Mouse (Mus musculus): ENCODE data around the gene Ccdc62.
A peak's percentile ranks its signal among the peaks of the same experiment; 100 is the strongest.

The Ccdc62 gene

DNA sequence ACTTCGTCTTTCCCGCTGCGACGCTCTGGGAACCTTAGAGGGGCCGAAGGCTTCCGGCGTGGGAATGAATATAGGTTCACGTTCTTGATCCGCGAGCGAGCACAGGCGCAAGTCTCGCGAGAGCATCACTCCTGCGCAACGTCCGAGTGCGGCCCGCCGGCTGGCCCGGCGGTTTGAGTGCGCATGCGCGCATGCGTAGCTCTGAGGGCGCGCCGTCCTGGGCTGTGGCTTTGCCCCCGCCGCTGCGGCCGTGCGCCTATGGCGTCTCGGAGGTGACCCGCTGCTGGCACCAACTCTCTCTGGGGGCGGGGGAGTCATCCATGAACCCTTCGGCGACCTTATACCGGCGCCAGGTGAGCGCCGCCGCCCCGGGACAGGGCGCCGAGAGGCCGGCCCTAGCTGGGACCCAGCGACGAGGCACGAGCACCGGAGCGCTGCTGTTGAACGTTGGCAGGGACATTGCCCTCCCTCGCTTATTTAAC is at the start of gene Ccdc62:
Ccdc62 (plus strand) TSS at position 172 of the 482 bp plus-strand sequence.
- DNase-seq (ENCODE audit: low spot score in 2 of 2) = peak; percentile 88 to 92

DNA sequence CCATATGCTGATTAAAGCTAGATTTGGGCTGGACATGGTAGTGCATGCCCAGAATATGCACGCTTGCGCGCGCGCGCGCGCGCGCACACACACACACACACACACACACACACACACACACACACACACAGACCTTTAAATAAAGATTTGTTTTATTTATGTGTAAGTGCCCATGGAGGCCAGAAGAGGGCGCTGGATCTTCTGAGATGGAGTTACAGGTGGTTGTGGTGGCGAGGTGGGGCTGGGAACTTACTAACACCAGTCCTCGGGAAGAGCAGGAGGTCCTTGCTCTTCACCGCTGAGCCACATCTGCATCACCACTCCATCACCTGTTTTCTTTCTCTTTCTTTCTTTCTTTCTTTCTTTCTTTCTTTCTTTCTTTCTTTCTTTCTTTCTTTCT is 49.7 kb upstream of the Ccdc62 start:
- DNase-seq (ENCODE audit: low spot score in 2 of 2) = no peak

GRCm38 (mm10) chr5:123883891-123884290 is 46.6 kb upstream of the Ccdc62 start:
- no peak for DNase-seq (ENCODE audit: low spot score in 2 of 2)

GRCm38 (mm10) chr5:123884332-123884731 is 46.1 kb upstream of the Ccdc62 start:
- DNase-seq (ENCODE audit: low spot score in 2 of 2) = no peak

DNA sequence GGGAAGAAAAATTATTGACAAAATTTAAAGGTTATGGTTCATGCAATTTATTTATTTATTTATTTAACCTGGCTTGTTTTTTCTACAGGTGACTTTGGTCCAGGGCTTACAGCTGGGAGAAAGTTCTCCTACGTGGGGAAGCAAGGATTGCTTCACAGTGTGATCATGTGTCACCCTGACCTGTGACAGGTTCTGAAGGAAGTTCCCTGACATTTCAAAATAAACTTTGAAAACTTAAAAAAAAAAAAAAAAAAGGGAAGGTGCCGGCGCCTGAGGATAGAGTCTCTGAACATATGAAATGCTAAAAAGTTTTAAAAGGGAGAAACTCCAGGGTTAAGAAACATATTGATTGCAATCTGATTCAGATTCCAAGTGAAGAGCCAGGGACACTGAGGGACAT is 44.1 kb upstream of the Ccdc62 start:
- no peak for DNase-seq (ENCODE audit: low spot score in 2 of 2)

- no peak for DNase-seq (ENCODE audit: low spot score in 2 of 2)
These were observed 40.2 kb upstream of the Ccdc62 start for GRCm38 (mm10) chr5:123890312-123890711.

- DNase-seq (ENCODE audit: low spot score in 2 of 2) = no peak
These were observed 39.5 kb upstream of the Ccdc62 start for GRCm38 (mm10) chr5:123890987-123891386.

- peak in 1 of 2 experiments; percentile 40 for DNase-seq (ENCODE audit: low spot score in 2 of 2)
These were observed 38.8 kb upstream of the Ccdc62 start for GRCm38 (mm10) chr5:123891669-123892068.

DNA sequence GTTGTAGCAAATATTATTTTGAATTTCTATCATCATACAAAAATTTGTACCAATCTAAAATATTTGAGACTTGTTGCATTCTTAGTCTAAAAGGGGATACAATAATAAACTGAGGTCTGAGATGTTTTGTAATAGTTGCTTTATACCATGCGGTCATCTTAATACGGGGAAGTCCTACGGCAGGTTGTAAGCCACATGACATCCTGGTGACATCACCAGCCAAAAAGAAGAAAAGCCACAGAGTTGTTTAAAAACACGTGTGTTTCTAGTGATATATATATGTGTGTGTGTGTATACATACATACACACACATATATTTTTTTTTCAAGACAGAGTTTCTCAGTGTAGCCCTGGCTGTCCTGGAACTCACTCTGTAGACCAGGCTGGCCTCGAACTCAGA is 37.0 kb upstream of the Ccdc62 start:
- DNase-seq (ENCODE audit: low spot score in 2 of 2) = no peak

DNA sequence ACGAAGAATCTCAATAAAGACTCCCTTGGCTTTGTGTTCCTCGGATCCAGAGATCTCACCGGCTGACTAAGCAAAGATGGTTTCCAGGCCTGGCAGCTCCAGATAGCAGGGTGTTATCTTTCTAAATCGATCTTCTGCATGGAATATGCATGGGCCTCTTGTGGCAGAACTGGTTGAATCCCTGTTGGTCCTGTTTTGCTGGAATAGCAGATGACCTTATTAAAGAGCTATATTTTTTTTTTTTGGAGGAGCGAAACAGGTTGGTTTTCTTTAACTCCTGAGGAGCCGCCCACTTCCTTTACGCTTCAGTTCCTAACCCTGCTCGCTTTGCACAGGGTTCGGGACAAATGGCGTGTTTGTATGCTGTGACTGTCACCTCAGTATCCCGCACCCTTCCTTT is 34.1 kb upstream of the Ccdc62 start:
- DNase-seq (ENCODE audit: low spot score in 2 of 2) = no peak

DNA sequence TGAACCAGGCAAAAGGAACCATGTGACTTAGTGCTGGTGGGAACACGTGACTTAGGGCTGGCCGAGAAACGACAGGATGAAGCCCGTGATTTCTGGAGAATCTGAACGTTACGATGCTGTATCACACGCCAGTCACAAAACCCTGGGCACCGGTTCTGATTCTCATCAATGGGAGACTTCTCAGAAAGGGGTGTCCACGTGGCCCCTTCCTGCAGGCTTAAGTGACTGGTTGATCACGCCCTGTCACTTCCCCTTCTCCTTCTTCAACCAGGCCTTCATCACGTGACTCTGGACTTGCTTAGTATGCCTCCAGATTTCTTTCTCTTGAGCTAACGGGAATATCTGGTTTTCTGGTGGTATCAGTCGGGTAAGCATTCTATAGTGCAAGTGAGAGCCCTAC is 33.1 kb upstream of the Ccdc62 start:
- DNase-seq (ENCODE audit: low spot score in 2 of 2) = no peak

DNA sequence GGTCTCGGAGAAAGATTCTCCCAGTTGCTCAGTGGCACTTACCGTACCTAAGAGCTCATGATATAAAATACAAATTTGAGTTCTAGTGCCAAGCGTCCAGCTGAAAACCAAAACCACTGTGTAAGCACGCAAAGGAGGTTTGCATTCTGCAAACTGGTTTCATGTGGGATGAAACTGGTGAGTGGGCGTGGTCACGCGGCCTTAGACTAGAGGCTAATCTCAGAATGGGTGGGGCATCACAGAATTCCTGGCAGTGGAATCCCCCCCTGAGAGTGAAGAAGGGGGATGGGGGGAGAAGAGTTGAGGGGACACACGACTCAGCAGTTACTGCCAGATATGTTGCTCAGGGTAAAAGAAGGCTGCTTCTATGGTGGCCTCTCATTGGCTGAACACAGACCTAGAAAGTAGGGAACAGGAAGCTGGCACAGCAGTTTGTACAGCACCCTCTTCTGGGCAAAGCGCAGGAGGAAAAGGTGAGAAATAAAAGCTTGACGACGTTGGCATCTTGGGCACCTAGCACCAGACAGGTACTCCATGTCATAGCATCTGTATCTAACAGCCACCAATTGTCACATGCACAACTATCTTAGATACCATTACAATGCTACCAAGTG is 26.3 kb upstream of the Ccdc62 start:
- DNase-seq (ENCODE audit: low spot score in 2 of 2) = no peak

DNA sequence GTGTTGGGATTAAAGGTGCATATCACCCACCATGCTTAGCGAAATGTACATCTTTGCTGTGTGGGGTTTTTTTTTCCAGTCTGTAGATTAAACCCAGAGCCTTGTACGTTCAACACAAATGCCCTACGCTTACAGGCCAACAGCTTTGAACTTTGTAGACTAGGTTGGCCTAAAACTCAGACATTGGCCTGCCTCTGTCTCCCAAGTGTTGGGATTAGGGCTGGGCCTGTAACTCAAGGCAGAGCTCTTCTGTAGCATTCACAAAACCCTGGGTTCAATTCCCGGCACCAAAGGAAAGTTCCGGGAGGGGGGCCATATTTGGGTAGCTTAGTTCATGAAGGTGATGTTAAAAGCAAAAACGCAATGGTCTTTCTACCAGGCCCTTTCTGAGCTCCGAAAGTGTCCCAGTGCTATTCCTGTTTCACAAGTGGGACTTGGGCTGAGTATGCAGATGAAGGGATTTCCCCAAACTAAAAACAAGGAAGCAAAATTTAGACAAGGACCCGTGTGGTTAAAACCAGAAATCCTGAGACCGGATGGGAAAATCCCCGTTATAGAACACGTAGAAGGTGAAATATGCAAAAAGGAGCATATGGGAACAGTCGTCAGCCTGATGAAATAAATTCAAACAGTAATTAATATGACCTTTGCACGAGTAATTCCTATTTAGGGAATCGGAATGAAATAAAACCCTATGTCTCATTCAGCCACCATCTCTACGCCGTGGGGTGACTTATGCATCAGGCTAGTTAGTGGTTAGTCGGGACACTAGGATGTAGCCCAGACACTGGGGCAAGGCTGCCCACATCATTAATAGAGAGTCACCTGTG is 24.1 kb upstream of the Ccdc62 start:
- no peak for DNase-seq (ENCODE audit: low spot score in 2 of 2)

- peak; percentile 100 for DNase-seq (ENCODE audit: low spot score in 2 of 2)
These were observed 23.4 kb upstream of the Ccdc62 start, which contains the start of gene Denr for GRCm38 (mm10) chr5:123906976-123907630. Gene Denr (plus strand): TSS chr5:123907175.

GRCm38 (mm10) chr5:123907631-123907977 is 22.9 kb upstream of the Ccdc62 start:
- DNase-seq (ENCODE audit: low spot score in 2 of 2) = no peak

DNA sequence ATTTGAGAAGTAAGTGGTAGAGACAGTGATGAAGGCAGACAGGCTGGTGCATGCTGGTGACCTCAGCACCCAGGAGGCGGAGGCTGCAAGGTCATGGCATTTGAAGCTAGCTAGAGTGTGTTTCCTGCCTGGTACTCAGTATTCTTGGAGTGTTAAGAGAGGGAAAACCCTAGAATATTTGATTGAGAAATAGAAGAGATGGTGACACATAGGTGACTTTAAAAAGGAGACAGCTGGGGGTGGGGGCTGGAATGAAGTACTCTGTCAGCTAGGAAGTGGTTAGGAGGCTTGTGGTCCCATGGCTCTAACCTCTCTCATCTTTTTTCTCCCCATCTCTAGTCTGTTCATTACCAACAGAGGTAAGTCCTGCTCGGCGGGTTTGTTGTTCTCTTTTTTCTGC is 15.6 kb upstream of the Ccdc62 start:
- no peak for DNase-seq (ENCODE audit: low spot score in 2 of 2)

DNA sequence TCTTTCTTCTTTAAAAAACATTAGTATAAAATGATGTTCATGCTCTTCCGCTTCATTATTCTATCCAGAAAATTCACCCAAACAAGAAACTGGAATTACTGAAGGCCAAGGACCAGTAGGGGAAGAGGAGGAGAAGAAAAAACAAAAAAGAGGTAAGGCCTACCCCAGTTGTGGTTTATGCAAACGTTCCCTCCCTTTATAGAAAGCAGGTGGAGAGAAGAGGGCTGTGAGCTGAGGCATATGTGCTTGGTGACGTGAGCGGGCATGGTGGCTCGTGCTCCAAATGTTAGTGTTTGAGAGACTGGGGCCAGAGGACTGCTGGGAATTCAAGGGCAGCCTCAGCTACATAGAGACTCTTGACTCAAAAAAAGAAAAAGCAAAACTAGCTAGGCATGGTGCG is 8.4 kb upstream of the Ccdc62 start:
- DNase-seq (ENCODE audit: low spot score in 2 of 2) = no peak

DNA sequence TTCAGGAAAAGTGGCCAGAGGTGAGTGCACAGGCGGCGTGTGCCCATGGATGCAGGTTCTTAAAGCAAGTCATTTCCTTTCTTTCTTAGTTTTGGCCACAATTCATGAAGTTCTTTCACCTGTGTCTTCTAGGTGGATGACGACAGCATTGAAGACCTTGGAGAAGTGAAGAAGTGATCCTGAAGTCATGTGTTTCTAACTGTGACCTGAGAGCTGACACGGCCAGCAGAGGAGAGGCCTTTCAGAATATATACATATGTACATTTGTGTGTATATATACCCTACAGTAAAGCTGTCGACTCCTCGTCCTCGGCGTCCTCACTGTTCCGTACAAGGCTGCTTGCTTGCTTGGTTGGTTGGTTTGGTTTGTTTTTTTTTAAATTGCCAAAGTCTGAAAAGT is 3.4 kb upstream of the Ccdc62 start, which contains the start of gene Gm43518:
Gm43518 (plus strand) TSS at position 301 of the 400 bp plus-strand sequence.
- DNase-seq (ENCODE audit: low spot score in 2 of 2) = no peak

GRCm38 (mm10) chr5:123931131-123931530 is 652 bp downstream of the Ccdc62 start:
- no peak for DNase-seq (ENCODE audit: low spot score in 2 of 2)

DNA sequence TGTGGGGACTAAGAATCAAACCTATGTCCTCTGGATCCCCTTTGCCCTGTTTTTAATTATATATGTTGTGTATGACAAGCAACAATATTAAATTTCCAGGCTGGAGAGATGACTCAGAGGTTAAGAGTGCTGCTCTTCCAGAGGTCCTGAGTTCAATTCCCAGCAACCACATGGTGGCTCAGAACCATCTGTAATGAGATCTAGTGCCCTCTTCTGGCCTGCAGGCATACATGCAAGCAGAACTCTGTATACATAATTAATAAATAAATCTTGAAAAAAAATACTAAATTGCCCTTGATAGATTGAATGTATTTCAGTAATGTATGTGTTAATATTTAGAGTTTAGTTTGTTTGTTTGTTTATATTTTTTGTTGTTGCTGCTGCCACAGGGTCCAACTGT is 2.4 kb downstream of the Ccdc62 start:
- no peak for DNase-seq (ENCODE audit: low spot score in 2 of 2)

DNA sequence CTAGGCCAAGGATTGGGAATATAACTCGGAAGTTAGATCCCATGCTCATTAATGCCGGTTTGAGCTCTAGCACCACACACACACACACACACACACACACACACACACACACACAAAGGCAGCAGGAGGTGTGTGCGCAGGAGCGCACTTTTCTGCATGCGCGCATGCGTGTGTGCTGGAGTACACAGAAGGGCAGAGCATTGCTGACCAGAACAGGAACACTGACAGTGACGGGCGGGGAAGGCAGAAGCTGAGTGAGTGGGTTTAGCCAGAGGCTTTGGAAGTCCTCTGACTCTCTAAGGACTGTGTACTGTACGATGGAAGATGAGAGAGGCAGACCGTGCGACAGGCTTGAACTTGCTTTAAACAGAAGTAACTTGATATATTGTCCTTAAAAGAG is 3.1 kb downstream of the Ccdc62 start:
- DNase-seq (ENCODE audit: low spot score in 2 of 2) = no peak

- DNase-seq (ENCODE audit: low spot score in 2 of 2) = peak in 1 of 2 experiments; percentile 28
These were observed 3.6 kb downstream of the Ccdc62 start for GRCm38 (mm10) chr5:123933957-123934591.

All from spleen, postnatal 14 days (tissue).